Mouse (Mus musculus): ENCODE data around the gene Icam1. TPM values are rescaled to one million over a fixed set of nuclear protein-coding genes. Genes with fewer than 3 reads are reported as not detected.

Gene Icam1
- polyA plus RNA-seq (2012; ENCODE audit: insufficient read depth, insufficient read length, missing spikeins) = 67.4 and 79.0 TPM in 2 replicates

GRCm38 (mm10) chr9:21015571-21016130 is at the start of gene Icam1:
TSS of gene Icam1 (plus strand) at chr9:21015985.
- peaks cover 31% of the 10 kb centered on the region for H3K4me1 ChIP-seq (ENCODE audit: control insufficient read depth, insufficient read depth, low read length)
- TF ChIP-seq CTCF (IDR thresholded peaks at IDR 0.05; ENCODE audit: low read depth, low read length) = no peak
- peak; percentile 96 for TF ChIP-seq POLR2A (IDR thresholded peaks at IDR 0.05; ENCODE audit: borderline replicate concordance, low read depth, low read length)
- peak within 1 kb of the TSS; percentile 88 for H3K27ac ChIP-seq (ENCODE audit: insufficient read depth, low read depth, low read length)
- H3K4me3 ChIP-seq (ENCODE audit: insufficient read depth, low read length) = peak within 1 kb of the TSS; percentile 87

- Histone ChIP-seq H3K27ac (ENCODE audit: insufficient read depth, low read depth, low read length) (peak overlapping the region; percentile 89), H3K4me1 (ENCODE audit: control insufficient read depth, insufficient read depth, low read length) (peaks cover 61% of the 10 kb centered on the region), H3K4me3 (ENCODE audit: insufficient read depth, low read length) (no peak overlapping the region)
- TF ChIP-seq CTCF (IDR thresholded peaks at IDR 0.05; ENCODE audit: low read depth, low read length) (no peak), POLR2A (IDR thresholded peaks at IDR 0.05; ENCODE audit: borderline replicate concordance, low read depth, low read length) (no peak)
Measured at GRCm38 (mm10) chr9:20966008-20966407, 49.8 kb upstream of the Icam1 start.

- Histone ChIP-seq H3K27ac (ENCODE audit: insufficient read depth, low read depth, low read length) (peak overlapping the region; percentile 89), H3K4me3 (ENCODE audit: insufficient read depth, low read length) (peak overlapping the region; percentile 30; the same call in 1 of the 2 replicates), H3K4me1 (ENCODE audit: control insufficient read depth, insufficient read depth, low read length) (peaks cover 61% of the 10 kb centered on the region)
- TF ChIP-seq CTCF (IDR thresholded peaks at IDR 0.05; ENCODE audit: low read depth, low read length) = no peak
- TF ChIP-seq POLR2A (IDR thresholded peaks at IDR 0.05; ENCODE audit: borderline replicate concordance, low read depth, low read length) = no peak
Measured at GRCm38 (mm10) chr9:20966747-20967146, 49.0 kb upstream of the Icam1 start.

GRCm38 (mm10) chr9:20971751-20972140 is 44.0 kb upstream of the Icam1 start:
- TF ChIP-seq CTCF (IDR thresholded peaks at IDR 0.05; ENCODE audit: low read depth, low read length) = no peak
- TF ChIP-seq POLR2A (IDR thresholded peaks at IDR 0.05; ENCODE audit: borderline replicate concordance, low read depth, low read length) = no peak
- Histone ChIP-seq H3K4me3 (ENCODE audit: insufficient read depth, low read length) (no peak overlapping the region), H3K4me1 (ENCODE audit: control insufficient read depth, insufficient read depth, low read length) (peaks cover 39% of the 10 kb centered on the region), H3K27ac (ENCODE audit: insufficient read depth, low read depth, low read length) (no peak overlapping the region)

GRCm38 (mm10) chr9:20972141-20972992 is 43.4 kb upstream of the Icam1 start:
- no peak overlapping the region for H3K27ac ChIP-seq (ENCODE audit: insufficient read depth, low read depth, low read length)
- H3K4me1 ChIP-seq (ENCODE audit: control insufficient read depth, insufficient read depth, low read length) = peaks cover 40% of the 10 kb centered on the region
- TF ChIP-seq POLR2A (IDR thresholded peaks at IDR 0.05; ENCODE audit: borderline replicate concordance, low read depth, low read length) (no peak), CTCF (IDR thresholded peaks at IDR 0.05; ENCODE audit: low read depth, low read length) (no peak)

GRCm38 (mm10) chr9:20973001-20973681 is 42.6 kb upstream of the Icam1 start:
- TF ChIP-seq POLR2A (IDR thresholded peaks at IDR 0.05; ENCODE audit: borderline replicate concordance, low read depth, low read length) = no peak
- Histone ChIP-seq H3K4me3 (ENCODE audit: insufficient read depth, low read length) (peak overlapping the region; percentile 48), H3K27ac (ENCODE audit: insufficient read depth, low read depth, low read length) (peak overlapping the region; percentile 66), H3K4me1 (ENCODE audit: control insufficient read depth, insufficient read depth, low read length) (peaks cover 40% of the 10 kb centered on the region)

More at GRCm38 (mm10) chr9:20972141-20972992, 43.4 kb upstream of the Icam1 start:
- H3K4me3 ChIP-seq (ENCODE audit: insufficient read depth, low read length) = no peak overlapping the region

- Histone ChIP-seq H3K4me3 (ENCODE audit: insufficient read depth, low read length) (peak overlapping the region; percentile 48), H3K27ac (ENCODE audit: insufficient read depth, low read depth, low read length) (peak overlapping the region; percentile 66)
Measured at GRCm38 (mm10) chr9:20973682-20974075, 42.1 kb upstream of the Icam1 start.

GRCm38 (mm10) chr9:20975431-20976215 is 40.2 kb upstream of the Icam1 start:
- peak overlapping the region; percentile 88 for H3K27ac ChIP-seq (ENCODE audit: insufficient read depth, low read depth, low read length)
- H3K4me1 ChIP-seq (ENCODE audit: control insufficient read depth, insufficient read depth, low read length) = peaks cover 54% of the 10 kb centered on the region
- peak overlapping the region; percentile 84 for H3K4me3 ChIP-seq (ENCODE audit: insufficient read depth, low read length)
- TF ChIP-seq CTCF (IDR thresholded peaks at IDR 0.05; ENCODE audit: low read depth, low read length) (no peak), POLR2A (IDR thresholded peaks at IDR 0.05; ENCODE audit: borderline replicate concordance, low read depth, low read length) (no peak)

More at GRCm38 (mm10) chr9:20973682-20974075, 42.1 kb upstream of the Icam1 start:
- peaks cover 44% of the 10 kb centered on the region for H3K4me1 ChIP-seq (ENCODE audit: control insufficient read depth, insufficient read depth, low read length)
- no peak for TF ChIP-seq POLR2A (IDR thresholded peaks at IDR 0.05; ENCODE audit: borderline replicate concordance, low read depth, low read length)
- TF ChIP-seq CTCF (IDR thresholded peaks at IDR 0.05; ENCODE audit: low read depth, low read length) = no peak

Data from bone marrow macrophage, adult 2 months (primary cell).